Mouse (Mus musculus) heart, postnatal 14 days (tissue): ENCODE data around the gene Fgf22. TPM values are rescaled to one million over a fixed set of nuclear protein-coding genes. Genes with fewer than 3 reads are reported as not detected.

Experiments
- total RNA-seq, 2 experiments: library from RNA; stranded (reverse); gene quantifications; 2 replicates each; pipeline ENCODE4 v1.2.3; 2021

Fgf22 gene
- total RNA-seq, 2 experiments from 2014 or later = not detected

Other genes starting within 250 kb of the Fgf22 start
- 1 to 10 TPM; 2.4 to 3.1 TPM for gene Plpp2, start 221.3 kb upstream of the Fgf22 start, total RNA-seq
- 10 to 100 TPM in 1 of 2 experiments, 1 to 10 TPM in 1; 9.2 to 12.4 TPM for gene Mier2, start 199.9 kb upstream of the Fgf22 start, total RNA-seq
- gene Theg, start 167.7 kb upstream of the Fgf22 start, total RNA-seq = not detected
- gene C2cd4c, start 141.1 kb upstream of the Fgf22 start, total RNA-seq = not detected
- 1 to 10 TPM; 3.5 to 4.0 TPM for gene Shc2, start 117.2 kb upstream of the Fgf22 start, total RNA-seq
- gene Odf3l2, start 109.3 kb upstream of the Fgf22 start, total RNA-seq = not detected
- under 1 TPM in 1 of 2 experiments, not detected in 1; 0.37 TPM for gene Madcam1, start 90.5 kb upstream of the Fgf22 start, total RNA-seq
- gene Tpgs1, start 85.7 kb upstream of the Fgf22 start, total RNA-seq = 10 to 100 TPM; 21.7 to 23.0 TPM
- gene Cdc34, start 72.9 kb upstream of the Fgf22 start, total RNA-seq = 100 to 1,000 TPM; 158 to 159 TPM
- 1 to 10 TPM; 4.5 to 5.4 TPM for gene Gzmm, start 66.1 kb upstream of the Fgf22 start, total RNA-seq
- 1,000 to 10,000 TPM; 1,285 to 1,330 TPM for gene Bsg, start 50.6 kb upstream of the Fgf22 start, total RNA-seq
- gene Hcn2, start 38.4 kb upstream of the Fgf22 start, total RNA-seq = 10 to 100 TPM; 35.7 to 38.7 TPM
- 10 to 100 TPM; 45.3 to 46.8 TPM for gene Polrmt, start 8.5 kb upstream of the Fgf22 start, total RNA-seq
- gene Rnf126, start 11.9 kb downstream of the Fgf22 start, total RNA-seq = 10 to 100 TPM; 25.9 to 26.7 TPM
- 1 to 10 TPM; 2.8 to 3.4 TPM for gene Fstl3, start 22.2 kb downstream of the Fgf22 start, total RNA-seq
- under 1 TPM in 1 of 2 experiments, not detected in 1; 0.51 TPM for gene Prss57, start 35.9 kb downstream of the Fgf22 start, total RNA-seq
- gene Palm, start 38.5 kb downstream of the Fgf22 start, total RNA-seq = 10 to 100 TPM; 71.8 to 86.5 TPM
- gene Misp, start 65.9 kb downstream of the Fgf22 start, total RNA-seq = under 1 TPM; 0.26 to 0.54 TPM
- gene Ptbp1, start 99.4 kb downstream of the Fgf22 start, total RNA-seq = 10 to 100 TPM; 82.2 TPM
- under 1 TPM in 1 of 2 experiments, not detected in 1; 0.29 TPM for gene Prtn3, start 119.4 kb downstream of the Fgf22 start, total RNA-seq
- gene Plppr3, start 119.6 kb downstream of the Fgf22 start, total RNA-seq = under 1 TPM; 0.20 to 0.29 TPM
- not detected for gene Elane, start 131.2 kb downstream of the Fgf22 start, total RNA-seq
- gene Cfd, start 135.8 kb downstream of the Fgf22 start, total RNA-seq = 10 to 100 TPM; 14.2 to 77.3 TPM
- 10 to 100 TPM; 48.3 to 51.5 TPM for gene Med16, start 153.8 kb downstream of the Fgf22 start, total RNA-seq
- not detected for gene Gm26602, start 155.8 kb downstream of the Fgf22 start, total RNA-seq
- under 1 TPM; 0.41 to 0.43 TPM for gene Kiss1r, start 161.9 kb downstream of the Fgf22 start, total RNA-seq
- gene R3hdm4, start 166.1 kb downstream of the Fgf22 start, total RNA-seq = 10 to 100 TPM; 81.8 to 93.4 TPM
- 1 to 10 TPM; 2.2 to 2.6 TPM for gene Arid3a, start 172.0 kb downstream of the Fgf22 start, total RNA-seq
- 10 to 100 TPM; 21.7 to 24.0 TPM for gene Wdr18, start 205.1 kb downstream of the Fgf22 start, total RNA-seq
- under 1 TPM; 0.10 to 0.19 TPM for gene Grin3b, start 215.6 kb downstream of the Fgf22 start, total RNA-seq
- 100 to 1,000 TPM; 124 to 125 TPM for gene Tmem259, start 229.3 kb downstream of the Fgf22 start, total RNA-seq
- 10 to 100 TPM; 36.2 to 45.9 TPM for gene Cnn2, start 233.5 kb downstream of the Fgf22 start, total RNA-seq
- gene Abca7, start 241.4 kb downstream of the Fgf22 start, total RNA-seq = 1 to 10 TPM; 7.0 to 8.5 TPM